Mouse (Mus musculus): ENCODE measurements around the gene Ube2g1.
"Not testable (repeated sequence)": the region's sequence is repeated elsewhere in the genome, so short reads cannot be mapped to it uniquely, and the experiment has no call there.

Gene Ube2g1

DNA sequence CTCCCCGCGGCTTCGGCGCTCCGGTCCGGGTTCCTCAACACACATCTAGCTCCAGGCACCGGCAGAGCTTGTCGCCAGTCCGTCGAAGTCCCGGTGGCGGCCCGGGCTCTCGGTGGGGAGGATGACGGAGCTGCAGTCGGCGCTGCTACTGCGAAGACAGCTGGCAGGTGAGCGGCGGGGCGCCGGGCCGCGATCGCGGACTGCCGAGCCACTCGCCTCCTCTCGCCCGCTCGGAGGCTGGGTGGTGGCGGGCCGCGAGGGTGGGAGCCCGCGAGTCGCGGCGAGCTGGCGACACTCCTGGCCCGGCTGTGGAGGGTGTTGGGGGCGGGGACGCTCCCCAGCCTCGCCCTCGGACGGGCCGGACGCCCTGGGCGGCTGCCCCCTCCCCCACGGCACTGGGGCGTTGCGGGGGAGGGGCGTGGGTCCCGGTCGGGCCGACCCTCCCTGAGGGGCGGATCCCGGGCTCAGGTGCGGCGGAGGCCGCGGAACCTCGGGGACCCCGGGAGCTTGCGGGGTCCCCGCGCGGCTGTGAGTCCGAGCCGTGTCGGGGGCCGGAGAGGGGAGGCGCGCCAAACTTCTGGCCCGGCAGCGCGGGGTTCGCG lies 487 bp downstream of the Ube2g1 start:
- DNase-seq, result peak; percentile 88

DNA sequence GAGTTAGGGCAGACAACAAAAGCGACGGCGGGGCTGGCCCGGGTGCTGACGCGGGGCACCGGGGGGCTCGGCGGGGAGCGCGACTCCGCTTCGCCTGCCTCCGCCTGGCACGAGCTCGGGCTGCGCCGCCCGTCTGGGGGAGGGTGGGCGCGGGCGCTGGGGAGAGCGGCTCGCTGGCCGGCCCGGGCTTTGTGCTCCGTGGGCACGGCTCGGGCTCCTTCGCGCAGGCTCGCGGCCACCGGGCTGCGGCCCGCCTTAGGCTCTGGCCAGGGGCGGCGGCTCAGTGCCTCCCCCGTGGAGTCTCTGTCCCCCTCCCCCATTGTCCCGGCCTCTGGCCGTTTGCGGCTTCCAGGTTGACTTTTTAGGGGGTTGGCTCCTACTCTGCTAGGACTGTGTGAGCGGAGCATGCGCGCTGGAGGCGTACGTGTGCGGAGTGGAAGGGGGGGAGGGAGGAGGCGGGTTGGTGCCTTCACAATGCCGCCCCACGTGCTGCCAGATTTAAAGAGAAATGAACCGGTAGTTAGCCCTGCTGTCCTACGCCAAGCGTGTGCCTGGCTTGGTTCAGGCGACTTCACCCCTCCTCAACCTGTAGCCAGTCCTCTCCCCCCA lies 1.1 kb downstream of the Ube2g1 start:
- peak; percentile 92 for DNase-seq

DNA sequence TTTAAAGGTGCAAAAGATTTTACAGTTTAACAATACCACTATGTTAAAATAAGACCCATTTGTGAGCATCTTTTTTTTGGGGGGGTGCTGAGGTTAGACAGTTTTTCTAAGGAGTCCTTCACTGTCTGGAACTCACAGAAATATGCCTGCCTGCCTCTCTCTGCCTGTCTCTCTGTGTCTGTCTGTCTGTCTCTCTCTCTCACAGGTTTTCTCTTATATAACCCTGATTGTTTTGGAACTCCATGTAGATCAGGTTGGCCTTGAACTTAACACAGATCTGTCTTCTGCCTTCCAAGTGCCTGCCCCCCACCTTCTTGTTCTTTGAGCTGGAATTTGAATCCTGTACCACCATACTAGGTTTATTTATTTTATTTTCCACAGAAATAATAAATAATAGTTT lies 2.2 kb downstream of the Ube2g1 start:
- DNase-seq, result no peak

DNA sequence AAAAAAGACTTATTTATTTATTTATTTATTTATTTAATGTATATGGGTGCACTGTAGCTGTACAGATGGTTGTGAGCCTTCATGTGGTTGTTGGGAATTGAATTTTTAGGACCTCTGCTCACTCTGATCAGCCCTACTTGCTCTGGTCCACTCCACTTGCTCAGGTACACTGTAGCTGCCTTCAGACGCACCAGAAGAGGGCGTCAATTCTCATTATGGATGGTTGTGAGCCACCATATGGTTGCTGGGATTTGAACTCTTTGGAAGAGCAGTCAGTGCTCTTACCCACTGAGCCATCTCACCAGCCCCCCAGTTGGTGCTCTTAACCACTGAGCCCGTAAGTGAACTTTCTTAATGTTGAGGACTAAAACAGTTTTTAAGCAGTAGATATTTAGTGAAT lies 7.3 kb downstream of the Ube2g1 start:
- not testable (repeated sequence) for DNase-seq

DNA sequence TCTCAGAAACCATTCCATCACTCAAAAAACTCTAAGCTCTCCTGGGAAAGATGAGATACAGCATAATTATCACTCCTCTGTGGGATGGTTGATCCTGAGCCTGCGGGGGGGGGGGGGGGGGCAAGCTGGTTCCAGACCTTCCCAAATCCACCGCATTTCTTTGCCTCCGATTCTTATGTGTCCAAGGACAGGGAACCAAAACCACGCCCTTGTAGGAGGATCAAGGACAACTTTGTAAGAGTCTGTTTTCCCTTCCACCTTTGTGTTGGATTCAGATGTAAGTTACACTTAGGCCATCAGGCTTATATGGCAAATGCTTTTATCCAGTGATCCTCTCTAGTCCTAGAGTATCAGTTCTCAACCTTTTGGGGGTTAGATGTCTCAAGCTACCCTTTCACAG lies 8.8 kb downstream of the Ube2g1 start:
- DNase-seq, result no peak

DNA sequence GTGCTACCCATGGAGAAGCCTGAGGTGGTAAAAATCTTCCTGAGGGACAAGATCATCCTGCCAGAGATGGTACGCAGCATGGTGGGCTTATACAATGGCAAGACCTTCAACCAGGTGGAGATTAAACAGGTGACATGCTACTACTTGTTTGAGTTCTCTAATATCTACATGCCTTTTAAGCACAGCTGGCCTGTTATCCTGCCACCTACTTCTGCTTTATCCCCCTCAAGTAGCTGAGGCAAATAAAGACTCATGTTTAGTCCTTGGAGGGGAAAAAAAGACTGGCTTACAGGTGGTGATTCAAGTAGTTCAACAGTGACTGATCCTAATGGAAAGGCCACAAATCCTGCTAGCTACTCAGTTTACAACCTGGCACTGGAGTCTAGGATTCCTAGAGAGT lies 11.4 kb downstream of the Ube2g1 start:
- DNase-seq, result no peak

DNA sequence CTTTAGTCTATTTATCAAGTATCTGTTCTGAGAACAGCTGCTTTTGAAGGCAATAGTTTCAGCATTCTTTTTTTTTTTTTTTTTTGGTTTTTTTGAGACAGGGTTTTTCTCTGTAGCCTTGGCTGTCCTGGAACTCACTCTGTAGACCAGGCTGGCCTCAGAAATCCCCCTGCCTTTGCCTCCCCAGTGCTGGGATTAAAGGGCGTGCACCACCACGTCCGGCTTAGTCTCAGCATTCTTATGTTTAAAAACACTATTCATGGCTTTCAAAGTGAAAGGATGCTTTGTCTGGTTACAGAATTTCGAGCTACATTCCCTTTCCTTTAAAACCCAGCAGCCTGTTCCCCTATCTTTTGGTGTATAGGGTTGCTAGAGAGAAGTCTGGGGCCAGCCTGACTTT lies 35.6 kb downstream of the Ube2g1 start:
- no peak for DNase-seq

DNA sequence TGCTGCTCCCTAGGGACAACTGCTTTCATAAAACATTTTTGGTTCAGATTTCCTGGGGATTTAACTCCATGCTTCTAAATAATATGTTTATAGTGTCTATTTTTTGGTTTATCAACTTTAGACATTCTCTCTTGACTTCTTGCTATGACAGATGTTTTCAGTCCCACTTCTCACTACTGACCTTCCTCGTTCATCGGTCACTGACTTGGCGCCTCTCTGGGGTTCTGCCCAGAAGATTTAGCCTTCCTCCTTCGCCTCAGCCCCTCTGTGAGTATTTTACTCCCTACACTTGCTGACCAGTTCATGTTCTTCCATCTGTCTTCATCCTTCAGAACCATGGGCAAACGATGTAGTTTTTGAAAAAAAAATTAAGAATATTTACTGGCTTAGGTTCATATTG lies 38.3 kb downstream of the Ube2g1 start:
- no peak for DNase-seq

DNA sequence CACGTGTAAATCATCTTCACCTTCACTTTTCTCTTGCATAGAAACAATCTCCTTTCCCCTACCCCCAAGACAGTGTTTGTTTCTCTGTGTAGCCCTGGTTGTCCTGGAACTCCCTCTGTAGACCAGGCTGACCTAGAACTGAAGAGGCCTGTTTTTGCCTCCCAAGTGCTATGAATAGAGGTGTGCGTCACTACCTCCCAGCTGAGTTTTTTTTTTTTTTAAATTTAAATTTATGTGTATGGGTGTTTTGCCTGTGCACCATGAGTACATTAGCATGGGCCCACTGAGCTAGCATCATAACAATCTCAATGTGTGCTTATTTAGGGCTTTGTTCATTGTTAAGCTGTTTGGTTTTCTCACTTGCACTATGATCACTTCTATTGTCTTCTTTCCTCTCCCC lies 43.3 kb downstream of the Ube2g1 start:
- DNase-seq, result no peak

DNA sequence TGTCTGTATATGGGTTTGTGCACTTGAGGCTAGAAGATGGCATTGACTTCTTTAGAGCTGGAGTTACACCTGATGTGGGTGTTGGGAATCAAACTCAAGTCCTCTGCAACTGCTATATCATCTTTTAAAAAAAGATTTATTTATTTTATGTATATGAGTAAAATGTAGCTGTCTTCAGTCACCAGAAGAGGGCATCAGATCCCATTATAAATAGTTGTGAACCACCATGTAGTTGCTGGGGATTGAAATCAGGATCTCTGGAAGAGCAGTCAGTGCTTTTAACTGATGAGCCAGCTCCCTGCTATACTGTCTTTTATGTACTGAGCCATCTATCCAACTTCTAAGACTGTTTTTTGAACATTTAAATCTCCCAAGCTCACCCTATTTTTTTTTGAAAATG lies 52.8 kb downstream of the Ube2g1 start:
- no peak for DNase-seq

DNA sequence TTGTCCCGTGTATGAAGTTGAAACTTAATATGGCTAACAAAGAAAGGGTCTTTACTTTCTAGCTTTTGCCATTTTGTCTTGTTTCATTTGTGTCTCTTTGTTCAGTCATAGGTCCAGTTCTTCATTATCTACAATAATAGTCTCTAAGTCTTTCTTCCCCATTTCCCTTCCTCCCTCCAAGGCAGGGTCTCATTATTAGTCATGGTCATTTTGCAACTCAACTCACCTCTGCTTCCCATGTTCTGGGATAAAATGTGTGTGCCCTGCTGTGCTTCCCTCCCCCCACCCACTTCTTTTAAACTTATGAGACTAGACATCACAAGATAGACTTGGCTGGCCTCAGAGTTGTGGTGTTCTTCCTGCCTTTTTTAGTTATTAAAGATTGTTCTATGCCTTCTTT lies 53.3 kb downstream of the Ube2g1 start:
- DNase-seq, result no peak

DNA sequence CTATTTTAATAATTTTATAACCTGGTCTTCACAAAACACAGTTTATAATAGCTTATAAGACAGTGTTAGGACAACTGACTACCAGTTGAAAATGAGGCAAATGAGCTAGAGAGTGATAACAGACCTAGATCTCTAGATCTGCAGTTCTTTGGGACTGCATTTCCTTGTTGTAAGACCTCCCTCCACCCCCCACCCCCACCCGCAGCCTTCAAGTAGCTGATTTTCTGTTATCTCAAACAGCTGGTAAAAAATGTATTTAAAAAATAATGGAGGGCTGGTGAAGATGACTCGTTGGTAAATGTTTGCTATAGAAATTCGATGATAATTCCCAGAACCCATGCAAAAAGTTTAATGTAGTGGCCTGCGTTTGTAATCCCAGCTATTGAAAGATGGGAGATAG lies 57.6 kb downstream of the Ube2g1 start:
- no peak for DNase-seq

DNA sequence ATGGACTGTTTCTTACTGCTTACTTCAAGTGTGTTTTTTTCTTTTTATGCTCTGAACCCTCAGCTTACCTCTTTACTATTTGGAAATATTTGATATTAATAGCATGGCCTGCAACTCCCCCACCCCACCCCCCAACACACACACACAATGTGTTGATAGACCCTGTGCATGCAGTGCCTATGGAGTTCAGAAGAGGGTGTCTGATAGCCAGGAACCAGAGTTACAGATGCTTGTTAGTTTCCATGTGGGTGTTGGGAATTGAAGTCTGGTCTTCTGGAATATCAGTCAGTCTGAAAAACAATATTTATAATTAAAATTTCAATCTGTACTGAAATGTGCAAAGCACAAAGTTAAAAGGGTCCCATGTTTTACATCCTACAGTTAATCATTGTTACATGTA lies 63.6 kb downstream of the Ube2g1 start:
- no peak for DNase-seq

DNA sequence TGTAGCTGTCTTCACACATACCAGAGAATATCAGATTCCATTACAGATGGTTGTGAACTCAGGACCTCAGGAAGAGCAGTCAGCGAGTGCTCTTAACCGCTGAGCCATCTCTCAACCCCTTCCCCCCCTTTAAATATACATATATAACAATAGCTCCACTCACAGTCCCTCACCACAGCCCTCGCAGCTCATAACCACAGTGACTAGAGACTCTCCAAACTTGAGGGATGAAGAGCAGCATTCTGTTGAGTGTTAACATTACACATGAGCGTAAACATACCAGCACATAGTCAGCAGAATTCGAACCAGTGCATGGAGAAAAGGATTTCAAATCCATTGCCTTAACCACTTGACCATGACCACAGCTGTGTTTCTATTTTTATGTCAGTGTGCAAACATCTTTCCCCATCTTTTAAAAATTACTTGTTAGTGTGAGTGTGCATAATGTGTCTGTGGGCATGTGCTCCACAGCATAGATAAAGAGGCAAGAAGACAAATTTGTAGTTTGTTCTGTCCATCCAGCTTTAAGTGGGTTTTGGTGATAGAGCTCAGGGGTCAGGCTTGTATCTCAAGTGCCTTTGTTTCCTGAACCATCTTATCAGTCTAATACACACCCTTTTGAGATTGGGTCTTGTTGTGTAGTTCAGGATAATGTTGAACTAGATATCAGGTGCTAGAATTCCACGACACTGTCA lies 64.4 kb downstream of the Ube2g1 start:
- no peak for DNase-seq

DNA sequence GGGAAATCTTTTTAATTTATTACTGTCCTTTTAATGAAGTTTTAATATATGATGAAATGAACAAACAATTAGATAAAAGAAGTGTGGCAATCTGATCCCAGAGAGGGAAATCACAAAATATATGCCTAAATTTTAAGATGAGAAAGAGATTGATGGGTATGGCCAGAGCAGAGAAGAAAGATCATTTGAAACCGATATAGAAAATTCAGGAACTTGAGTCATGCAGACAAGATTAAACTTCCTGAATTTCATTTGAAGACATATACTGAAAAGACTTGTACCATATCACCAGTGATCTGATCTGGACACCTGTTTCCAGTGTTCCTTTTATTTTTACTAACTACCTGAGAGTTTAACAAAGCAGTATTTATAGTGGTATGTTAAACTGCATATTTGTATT lies 65.4 kb downstream of the Ube2g1 start:
- no peak for DNase-seq

DNA sequence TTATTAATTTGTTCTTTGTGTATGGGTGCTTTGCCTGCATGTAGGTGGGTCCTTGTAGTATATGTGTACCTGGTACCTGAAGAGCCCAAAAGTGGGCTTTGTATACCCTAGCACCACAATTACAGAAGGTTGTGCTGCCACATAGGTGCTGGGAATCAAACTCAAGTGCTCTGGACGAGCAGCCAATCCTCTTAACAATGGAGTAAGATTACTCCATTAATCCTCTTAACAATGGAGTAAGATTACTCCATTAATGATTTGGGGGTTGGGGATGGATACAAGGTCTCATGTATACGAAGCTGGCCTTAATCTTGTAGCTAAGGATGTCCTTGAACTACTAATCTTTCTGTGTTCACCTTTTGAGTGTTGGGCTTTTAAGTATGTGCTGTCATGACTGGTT lies 68.2 kb downstream of the Ube2g1 start:
- DNase-seq, result no peak

DNA sequence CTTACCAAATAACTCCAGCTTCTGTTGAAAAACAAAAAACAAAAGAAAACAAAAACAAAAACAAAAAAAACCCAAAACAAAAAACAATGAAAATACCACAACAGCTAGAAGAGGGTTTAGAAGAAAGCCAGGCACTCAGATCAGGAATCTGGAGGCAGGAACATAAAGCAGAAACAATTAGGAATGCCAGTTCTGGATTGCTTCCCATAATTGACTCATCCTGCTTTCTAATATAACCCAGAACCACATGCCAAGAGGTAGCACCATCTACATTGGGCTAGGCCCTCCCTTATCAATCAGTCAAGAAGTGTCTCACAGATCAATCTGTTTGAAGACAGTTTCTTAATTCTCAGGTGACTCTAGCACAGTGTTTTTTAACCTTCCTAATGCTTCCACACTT lies 73.6 kb downstream of the Ube2g1 start:
- DNase-seq, result no peak

DNA sequence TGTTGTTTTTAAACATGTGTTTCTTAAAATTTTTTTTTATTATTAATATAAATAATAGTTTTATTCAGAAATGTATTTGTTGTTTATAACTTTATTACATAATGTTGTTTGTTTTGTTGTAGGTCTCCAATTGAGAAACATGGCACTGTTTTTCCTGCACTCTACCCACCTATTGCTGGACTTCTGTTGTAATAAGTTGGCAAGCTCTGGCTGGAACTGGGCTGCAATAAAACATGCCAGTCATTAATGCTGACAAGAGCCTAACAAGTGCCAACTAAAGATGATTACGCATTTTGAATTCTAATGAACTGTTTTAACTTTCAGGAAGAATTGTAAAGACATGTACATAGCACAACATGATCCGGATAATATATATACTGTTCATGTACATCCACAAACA lies 76.3 kb downstream of the Ube2g1 start:
- DNase-seq, result no peak

DNA sequence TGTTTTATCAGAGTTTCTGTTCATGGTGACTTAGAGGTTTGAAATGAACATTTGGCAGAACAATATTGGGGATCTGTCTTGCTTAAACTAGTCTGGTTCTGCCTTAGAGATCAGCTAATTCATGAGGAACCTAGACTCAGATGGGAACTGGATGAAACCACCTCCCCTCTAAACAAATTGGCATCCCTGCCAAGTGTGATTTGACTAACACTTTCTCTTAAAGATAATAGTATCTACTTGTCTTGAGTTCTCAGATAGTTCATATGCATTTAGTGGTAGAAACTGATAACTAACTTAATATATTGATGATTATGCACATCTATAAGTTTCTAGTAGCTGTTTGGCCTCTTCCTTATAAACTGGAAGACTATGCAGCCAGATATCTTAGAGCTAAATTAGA lies 79.6 kb downstream of the Ube2g1 start:
- no peak for DNase-seq

DNA sequence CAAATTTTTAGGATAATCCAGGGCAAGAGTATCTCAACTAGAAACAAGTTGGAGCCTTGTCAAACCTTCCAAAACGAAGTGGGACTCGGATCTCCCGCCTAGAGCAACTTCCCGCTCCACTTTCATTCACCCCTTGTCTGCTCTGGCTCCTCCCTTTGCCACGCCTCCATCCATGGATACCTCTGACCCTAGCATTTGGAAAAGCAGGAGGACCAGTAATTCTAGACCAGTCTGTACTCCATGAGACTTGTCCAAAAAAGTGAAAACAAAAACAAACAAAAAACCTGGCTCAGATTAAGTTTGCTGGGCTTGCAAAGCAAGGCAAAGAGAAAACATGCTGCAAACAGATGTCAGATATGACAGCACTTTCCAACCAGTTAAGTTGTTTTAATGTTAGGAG lies 81.2 kb downstream of the Ube2g1 start:
- no peak for DNase-seq

DNA sequence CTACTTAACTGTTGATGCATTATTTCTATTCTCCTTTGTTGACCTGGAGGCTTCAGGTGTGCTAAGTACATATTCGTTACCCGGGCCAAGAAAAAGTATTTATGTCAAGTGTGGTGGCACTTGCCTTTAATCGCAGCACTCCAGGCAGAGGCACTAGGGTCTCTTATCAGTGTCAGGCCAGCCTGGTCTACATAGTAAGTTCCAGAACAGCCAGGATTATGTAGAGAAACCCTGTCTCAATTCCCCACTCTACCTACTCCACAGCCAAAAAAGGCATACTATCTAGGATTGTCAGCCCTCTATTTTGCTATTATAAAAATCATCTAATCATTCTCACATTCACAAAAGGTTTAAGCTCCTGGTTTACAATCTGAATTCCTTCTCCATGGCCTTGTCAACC lies 82.0 kb downstream of the Ube2g1 start:
- DNase-seq, result no peak

DNA sequence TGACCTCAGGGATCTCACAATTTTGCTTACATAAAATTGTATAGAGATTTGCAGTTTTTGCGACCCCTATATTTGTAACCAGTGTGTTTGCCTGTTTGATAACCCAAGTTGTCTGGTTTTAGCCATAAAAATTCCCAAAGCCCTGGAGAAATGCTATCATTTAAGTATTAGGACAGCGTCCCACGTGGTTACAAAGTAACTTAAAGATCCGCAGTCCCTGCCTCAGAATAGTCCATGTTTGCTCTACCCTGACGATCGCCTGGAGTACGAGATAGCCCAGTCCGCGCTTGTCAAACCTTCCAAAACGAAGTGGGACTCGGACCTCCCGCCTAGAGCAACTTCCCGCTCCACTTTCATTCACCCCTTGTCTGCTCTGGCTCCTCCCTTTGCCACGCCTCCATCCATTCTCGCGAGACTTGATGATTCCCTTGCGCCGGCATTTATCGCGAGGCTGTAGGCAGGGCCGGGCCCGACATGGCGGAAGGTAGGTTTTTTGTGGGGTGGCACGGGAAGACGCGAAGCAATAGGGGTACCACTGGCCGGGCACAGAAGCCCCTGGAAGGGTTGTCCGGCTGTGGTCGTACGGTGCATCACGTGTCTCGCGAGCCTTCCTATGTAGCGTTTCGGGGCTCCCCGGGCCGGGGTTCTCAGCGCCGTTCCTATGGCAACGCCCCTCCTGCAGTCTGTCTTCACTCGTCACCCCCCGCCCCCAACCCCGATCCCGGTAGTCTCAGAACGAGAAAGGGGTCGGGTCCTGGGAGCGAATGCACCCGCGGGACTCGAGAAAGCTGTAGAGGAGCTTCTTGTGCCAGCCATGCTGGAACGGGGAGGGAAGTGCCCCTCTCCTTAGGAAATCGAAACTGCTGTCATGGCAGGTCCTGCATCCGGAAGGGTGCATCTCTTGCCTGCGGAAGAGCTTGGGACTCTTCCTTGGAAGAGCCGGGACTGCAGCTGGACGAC lies 82.7 kb downstream of the Ube2g1 start, which contains the start of gene Ankfy1:
TSS of gene Ankfy1 (plus strand) at position 456 of the 960 bp plus-strand sequence.
- peak; percentile 99 for DNase-seq

DNA sequence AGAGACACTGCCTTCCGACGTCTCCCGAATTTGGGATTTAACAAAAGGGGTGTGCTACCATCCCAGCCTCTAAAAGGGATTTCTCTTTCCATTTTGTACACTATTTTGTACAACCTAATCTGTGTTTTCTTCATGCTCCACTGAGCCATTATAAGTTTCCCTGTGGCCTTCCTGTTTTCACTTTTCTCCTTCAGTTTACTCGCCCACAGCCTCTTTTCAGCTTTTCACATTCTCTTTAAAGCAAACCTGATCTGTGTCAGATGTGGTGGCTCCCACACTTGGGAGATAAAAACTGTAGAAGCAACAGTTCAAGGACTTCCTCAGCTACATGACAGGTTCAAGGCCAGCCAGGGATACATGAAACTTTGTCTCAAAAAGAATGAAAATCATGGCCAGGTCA lies 85.3 kb downstream of the Ube2g1 start:
- no peak for DNase-seq

DNA sequence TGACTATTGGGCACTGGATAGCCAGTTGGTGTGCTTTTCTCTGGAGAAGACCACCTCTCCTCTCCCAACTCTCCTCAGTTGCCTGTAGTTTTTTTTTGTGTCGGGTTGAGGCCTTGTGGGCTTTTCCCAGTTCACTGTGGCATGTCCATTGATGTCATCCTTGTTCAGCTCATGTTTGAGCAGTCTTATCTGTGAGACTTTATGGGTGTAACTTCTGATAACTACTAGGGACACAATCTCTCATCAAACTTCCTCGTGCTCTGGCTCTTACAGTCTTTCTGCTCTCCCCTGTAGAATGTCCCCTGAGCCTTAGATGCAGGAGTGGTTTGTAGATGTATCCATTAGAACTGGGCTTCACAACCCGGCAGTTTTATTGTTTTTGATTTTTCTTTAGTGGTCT lies 87.9 kb downstream of the Ube2g1 start:
- DNase-seq, result no peak

Measured in kidney, adult 18-20 months (tissue).